Mouse (Mus musculus) retina, postnatal 7 days (tissue): ENCODE data around the gene Sbno2.
"Not testable (repeated sequence)": the region's sequence is repeated elsewhere in the genome, so short reads cannot be mapped to it uniquely, and the experiment has no call there.

Experiments
- DNase-seq: peaks from one replicate; pipeline ENCODE4 v3.0.0-alpha.2; 2012; ENCODE audit warnings: low read depth, low spot score

Sbno2 gene

DNA sequence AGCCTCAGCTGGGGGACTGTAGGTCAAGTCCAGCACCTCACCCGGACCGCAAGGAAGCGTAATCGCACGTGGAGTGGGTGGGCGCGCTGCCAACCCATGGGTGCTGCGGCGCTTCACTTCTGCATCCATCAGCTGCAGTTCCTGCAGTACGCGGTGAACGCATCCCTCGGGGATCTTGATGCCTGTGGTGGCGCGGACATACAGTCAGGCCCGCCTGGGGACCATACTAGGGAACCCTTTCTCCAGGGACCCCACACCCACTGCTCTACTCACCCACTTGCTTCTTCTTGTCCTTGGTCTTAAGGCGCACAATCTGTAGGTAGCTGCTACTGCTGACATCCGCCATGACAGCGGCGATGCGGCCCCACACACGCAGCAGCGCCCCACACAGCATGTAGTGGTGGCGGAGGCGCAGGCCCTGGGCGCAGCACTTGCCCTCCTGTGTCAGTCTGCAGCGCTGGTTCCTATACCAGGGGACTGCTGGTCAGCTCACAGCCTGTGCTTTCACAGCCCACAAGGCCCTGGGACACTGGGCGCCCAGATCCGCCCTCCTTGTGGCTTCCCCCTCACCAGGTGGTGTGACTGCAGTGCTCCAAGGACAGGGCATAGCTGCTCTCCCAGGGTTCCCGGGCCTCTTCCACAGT is 47.6 kb downstream of the Sbno2 start:
- DNase-seq: no peak

DNA sequence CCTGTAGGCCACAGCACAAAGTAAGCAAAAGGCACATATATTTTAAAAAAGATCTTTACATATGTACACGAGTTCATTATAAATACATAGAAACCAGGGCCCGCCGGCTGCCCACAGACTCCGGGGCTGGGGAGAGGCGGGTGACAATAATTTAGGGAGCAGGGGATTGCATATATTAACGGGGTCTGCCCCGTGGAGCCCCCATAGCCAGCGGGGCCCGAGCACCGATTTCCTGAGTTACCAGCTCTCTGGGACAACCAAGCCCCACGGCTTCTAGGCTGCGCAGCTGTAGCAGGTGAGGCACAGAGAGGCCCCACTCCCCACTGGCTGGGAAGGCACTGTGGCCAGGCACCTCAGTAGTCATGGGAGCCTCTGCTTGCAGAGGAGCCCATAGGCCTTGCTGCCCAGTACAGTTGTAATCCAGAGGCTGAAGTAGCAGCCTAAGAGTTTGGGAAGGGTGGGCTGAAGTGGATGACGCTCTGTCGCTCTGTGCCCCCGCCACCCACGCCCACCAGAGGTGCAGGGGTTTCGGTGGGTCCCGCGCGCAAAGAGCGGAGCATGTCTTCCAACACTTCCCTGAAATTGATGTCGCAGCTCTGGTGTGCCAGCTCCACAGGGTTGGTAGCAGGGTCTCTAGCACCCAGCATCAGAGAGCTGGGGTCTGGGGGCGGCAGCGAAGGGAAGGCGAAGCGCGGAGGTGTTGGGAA is 48.2 kb downstream of the Sbno2 start:
- no peak for DNase-seq

- DNase-seq: no peak
Measured at GRCm38 (mm10) chr10:80056506-80056905, 48.9 kb downstream of the Sbno2 start.

- no peak for DNase-seq
Measured at GRCm38 (mm10) chr10:80055891-80056290, 49.5 kb downstream of the Sbno2 start.

DNA sequence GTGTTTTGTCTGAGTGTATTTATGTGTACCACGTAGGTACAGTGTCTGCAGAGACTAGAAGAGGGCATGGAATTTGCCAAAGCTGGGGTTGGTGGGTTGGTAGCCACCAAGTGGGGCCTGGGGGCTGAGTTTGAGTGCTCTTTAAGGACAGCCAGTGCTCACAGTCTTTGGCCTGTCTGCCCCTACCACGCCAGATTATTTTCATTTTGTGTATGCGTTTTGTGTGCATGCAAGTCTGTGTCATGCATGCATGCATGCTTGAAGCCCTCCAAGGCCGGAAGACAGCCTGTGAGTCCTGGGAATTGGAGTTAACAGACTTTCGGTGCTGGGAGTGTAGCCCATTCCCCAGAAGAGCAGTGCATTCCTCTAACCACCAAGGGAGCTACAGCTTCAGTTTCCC is 50.0 kb downstream of the Sbno2 start:
- DNase-seq: no peak

- not testable (repeated sequence) for DNase-seq
Measured at GRCm38 (mm10) chr10:80054911-80055310, 50.5 kb downstream of the Sbno2 start.

DNA sequence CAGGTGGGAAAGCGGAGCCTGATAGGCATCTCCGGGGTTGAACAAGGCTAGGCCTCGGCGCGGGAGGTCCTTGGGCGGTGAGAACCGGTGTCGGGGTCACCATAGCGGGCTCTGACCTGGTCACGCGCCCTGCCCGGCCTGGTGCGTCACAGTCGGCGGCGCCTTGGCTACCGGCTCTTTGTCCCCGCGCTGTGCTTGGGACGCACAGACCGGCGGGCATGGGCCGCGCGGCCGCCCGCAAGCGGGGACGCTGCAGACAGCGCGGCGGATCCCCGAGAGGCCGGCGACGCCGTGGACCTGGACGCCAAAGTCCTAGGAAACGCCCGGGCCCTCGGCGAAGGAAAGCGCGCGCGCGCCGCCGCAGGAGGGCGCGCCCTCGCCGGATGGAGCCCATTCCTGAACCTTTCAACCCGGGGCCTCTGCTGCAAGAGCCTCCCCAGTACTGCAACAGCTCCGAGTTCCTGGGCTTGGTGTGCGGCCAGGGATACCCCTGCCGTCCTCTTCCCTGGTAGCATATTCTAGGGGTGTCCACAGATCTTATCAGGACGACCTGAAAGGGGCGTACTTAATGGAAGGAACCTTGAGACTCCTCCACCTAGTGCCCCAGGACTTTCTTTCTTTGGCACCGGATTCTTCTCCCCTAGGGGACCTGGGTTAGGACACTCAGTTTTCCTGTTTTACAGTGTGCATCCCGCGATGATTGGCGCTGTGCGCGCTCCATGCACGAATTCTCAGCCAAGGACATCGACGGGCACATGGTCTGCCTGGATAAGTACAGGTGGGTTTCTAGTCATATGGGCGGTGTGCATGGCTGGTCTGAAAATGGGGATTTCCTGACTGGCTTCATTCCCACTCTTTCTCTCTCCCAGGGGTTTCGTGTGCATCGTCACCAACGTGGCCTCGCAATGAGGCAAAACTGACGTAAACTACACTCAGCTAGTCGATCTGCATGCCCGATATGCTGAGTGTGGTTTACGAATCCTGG is 51.2 kb downstream of the Sbno2 start:
- DNase-seq: no peak

DNA sequence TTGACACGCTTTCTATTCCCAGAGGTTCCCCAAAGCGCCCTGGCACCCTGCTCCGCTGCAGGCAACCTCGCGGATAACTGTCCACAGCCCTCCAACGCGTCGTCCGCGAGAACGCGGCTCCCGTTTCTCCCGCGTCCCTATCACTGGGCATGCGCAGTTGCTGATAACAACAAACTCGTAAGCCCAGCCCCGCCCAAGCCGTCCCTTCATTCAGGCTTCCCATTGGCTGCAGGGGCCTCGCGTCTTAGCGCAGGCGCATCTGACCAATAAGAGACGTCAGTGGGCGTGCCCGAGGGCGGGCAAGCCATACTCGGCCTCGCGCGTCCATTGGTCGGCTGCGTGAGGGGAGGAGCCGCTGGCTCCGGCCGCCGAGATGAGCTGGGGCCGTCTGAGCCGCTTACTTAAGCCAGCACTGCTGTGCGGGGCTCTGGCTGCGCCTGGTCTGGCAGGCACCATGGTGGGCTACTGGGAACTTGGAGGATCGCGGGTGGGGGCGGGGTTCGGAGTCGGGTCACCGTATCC is 52.1 kb downstream of the Sbno2 start:
- peak; percentile 100 for DNase-seq

- no peak for DNase-seq
Measured at GRCm38 (mm10) chr10:80052374-80052764, 53.0 kb downstream of the Sbno2 start.

DNA sequence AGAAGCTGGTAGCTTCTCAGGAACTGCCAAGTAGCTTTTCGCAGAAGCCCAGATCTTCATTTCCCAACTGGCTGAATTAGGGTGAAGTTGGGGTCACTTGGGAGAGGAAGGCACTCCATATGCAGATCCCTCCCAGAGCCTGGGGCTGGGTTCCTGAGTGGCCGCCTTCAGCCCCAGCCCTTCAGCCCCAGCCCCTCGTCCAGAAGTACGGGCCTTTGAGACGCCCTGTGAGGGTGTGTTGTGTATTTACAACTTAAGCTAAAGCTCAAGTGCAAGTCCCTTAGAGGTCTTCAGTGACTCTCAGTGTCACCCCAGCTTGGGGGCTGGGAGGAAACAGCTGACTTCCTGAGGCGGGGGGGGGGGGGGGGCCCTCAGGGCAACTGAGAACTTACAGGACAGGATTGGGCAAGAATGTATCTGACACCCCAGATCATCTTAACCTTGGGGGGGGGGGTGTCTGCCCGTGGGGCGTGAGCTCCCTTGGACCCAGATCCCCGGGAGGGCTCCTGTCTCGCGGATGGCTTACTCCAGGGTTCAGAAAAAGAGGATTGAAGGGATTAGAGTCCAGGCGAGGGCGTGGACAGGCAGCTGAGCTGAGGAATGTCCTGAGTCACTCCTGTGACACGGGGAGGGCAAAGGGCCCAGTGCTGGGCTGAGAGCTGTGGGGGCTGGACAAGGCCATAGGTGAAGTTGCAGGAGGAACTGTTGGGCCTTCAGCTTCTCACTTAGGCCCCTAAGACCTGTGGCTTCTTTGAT is 53.6 kb downstream of the Sbno2 start:
- DNase-seq: peak; percentile 67

- no peak for DNase-seq
Measured at GRCm38 (mm10) chr10:80050885-80051617, 54.3 kb downstream of the Sbno2 start.

DNA sequence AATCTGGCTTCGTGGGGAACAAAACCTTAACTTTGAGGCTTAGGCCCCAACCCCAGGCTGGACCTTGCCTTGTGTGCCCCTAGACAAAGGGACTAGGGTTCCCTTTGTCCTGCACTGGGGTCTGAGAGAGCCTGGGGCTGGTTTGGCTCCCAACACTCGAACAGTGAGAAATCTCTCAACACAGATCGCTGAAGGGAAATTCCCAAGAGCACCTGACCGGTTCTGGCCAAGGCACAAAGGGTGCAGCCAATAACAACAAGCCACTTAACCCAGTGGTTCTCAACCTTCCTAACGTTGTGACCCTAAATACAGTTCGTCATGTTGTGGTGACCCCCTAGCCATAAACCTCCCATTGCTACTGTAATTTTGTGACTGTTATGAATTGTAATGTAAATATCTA is 55.1 kb downstream of the Sbno2 start:
- DNase-seq: no peak

DNA sequence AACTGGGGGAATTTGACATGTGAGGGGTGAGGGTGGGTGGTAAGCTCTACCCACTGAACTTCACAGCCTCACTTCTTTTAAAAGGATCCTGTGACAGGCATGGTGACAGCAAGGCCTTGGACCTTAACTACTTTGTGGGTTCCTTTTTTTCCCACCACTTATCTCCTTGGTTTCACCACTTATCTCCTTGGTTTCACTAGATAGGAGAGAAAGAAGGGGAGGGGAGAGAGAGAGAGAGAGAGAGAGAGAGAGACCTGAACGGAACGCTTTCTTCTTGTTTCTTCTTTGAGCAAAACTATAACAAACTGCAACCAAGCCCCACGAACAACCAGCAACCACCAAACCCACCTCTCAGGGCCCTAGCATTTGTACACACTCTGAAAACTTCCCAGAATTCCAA is 56.5 kb downstream of the Sbno2 start:
- DNase-seq: no peak

- DNase-seq: no peak
Measured at GRCm38 (mm10) chr10:80048396-80048795, 57.0 kb downstream of the Sbno2 start.

GRCm38 (mm10) chr10:80047041-80047565 is 58.3 kb downstream of the Sbno2 start, which contains the start of gene Gpx4:
Gpx4 (plus strand) TSS chr10:80047166.
- no peak for DNase-seq

DNA sequence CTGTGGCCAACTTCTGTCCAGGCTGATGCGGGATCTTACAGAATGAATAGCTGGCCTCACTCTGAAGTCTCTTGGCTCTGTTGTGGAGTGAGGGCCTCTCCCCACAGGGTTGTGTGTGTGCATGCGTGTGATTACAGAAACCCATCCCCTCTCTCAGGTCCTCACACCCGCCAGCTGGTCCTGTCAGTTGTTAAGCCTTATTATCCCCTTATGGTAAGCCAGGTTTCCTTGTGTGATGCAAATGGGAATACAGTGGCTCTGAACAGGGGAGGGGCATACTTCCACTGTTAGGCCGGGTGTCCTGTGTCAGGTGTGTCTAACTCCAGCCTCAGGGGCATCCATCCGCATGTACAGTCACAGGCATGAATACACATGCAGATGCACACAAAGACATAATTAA is 59.6 kb downstream of the Sbno2 start:
- peak; percentile 64 for DNase-seq

GRCm38 (mm10) chr10:80045364-80045763 is 60.0 kb downstream of the Sbno2 start:
- DNase-seq: not testable (repeated sequence)

- no peak for DNase-seq
Measured at GRCm38 (mm10) chr10:80044087-80044486, 61.3 kb downstream of the Sbno2 start.

- not testable (repeated sequence) for DNase-seq
Measured at GRCm38 (mm10) chr10:80041409-80042060, 63.8 kb downstream of the Sbno2 start.

- peak; percentile 98 for DNase-seq
Measured at GRCm38 (mm10) chr10:80039559-80039979, 65.8 kb downstream of the Sbno2 start, which contains the start of gene Polr2e. Polr2e (minus strand) TSS chr10:80039795.
